Mouse (Mus musculus) c-Kit-positive CD71-positive TER-119-positive erythroid progenitor cells, embryonic 14.5 days (primary cell): Measurements from ENCODE around the gene Nr4a1.
A peak's percentile ranks its signal among the peaks of the same experiment; 100 is the strongest.

ENCODE experiments used
- DNase-seq: peaks from one replicate; pipeline ENCODE4 v3.0.0-alpha.2; 2013; ENCODE audit warnings: low spot score

The Nr4a1 gene

DNA sequence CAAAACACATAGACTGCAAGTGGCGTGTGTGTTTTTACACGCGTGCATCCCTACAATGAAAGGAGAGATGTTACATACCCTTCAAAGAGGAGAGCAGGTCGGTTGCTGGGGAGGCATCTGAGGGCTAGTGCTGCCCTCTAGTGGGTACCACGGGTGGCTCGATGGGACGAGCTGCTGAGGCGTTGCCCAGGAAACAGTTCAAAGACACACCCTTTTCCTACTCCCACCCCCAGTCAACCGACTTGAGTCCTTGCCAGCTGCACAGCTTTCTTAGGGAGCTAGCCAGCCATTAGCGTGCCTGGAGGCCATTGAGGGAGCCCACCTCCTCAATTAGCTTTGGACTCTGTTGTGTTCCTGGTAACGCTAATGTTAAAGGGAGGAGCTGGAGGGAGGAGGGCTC lies 61.8 kb downstream of the Nr4a1 start:
- DNase-seq, result peak; percentile 65

DNA sequence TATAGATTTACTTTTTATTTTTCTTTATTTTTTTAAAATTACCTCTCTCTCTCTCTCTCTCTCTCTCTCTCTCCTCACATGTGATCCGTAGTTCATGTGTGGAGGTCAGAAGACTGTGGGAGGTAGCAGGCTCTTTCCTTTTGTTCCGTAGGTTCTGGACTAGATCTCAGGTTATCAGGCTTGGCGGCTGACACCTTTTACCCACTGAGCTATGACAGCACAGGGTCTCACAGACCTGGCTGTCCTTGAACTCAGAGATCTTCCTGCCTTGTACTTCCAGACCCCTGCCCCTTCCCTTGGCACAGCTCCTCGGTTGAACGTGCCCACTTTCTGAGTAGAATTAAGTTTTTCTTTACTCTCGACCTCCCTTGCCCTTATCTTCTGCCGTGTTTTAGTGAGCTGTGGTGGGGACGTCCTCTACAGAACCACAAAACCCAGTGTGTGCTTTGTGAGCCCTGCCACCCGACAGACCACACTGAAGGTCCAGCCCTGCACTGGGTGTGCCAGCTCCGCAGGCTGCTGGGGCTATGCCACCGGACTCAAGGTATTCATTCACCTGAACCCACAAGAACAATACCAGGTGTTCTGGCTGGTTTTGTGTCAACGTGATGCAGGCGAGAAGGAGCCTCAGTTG lies 62.3 kb downstream of the Nr4a1 start:
- no peak for DNase-seq

DNA sequence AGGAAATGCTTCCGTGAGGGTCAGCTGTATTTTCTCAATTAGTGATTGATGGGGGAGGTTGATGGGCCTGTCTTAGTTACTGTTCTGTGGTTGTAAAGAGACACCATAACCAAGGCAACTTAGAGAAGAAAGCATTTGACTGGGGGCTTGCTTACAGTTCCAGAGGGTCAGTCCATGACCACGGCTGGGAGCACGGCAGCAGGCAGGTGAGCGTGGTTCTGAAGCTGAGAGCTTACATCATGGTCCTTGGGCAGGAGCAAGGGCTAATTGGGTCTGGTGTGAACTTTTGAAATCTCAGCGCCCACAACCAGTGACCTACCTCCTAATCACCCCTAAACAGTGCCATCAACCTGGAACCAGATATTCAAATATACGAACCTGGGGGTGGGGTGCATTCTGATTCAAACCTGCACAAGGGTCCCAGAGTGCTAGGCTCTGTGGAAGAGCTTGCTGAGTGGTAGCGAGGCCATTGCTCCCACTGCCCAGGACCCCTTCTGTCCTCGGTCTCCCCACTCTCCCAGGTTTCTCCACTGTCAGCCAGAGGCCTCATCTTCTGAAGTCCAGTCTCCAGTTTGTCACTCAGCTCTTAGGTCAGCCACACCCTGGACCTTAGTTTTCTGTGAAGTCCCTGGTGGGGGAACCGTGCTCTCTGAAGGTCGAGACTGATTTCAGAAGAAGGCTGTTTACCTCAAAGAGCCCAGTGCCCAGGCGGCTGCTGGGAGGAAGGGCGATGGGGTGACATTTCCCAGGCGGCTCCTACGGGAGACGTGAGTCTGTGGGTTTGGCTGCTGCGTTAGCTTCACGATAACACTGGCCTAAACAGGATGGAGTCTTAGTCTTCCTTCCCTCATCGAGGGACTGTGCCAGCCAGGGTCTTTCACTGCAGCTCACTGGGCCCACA lies 63.1 kb downstream of the Nr4a1 start:
- DNase-seq, result no peak

DNA sequence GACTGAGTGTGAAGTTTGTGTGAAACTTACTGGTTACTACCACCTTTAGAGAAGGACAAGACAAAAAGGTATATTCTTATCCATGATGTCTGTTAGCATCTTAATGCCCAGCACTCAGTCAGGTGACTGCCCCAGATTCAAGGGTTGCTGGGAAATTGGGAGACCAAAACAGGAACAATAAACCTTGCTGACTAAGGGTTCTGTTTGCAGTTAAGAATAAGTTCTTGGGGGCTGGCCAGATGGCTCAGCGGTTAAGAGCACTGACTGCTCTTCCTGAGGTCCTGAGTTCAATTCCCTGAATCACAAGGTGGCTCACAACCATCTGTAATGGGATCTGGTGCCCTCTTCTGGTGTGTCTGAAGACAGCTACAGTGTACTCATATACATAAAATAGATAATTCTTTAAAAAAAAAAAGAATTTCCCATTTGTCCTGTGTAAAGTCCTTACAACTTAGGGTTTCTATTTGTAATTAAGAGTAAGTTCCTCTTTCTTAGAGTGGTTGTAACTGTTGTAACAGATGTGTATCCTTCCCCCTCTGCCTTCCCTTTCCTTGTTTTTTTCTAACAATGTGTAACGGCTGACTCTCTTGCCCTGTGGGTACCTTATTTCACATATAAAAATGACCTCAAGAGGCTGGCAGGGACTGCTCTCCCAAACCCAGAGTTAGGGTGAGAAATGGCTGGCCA lies 63.9 kb downstream of the Nr4a1 start:
- no peak for DNase-seq

DNA sequence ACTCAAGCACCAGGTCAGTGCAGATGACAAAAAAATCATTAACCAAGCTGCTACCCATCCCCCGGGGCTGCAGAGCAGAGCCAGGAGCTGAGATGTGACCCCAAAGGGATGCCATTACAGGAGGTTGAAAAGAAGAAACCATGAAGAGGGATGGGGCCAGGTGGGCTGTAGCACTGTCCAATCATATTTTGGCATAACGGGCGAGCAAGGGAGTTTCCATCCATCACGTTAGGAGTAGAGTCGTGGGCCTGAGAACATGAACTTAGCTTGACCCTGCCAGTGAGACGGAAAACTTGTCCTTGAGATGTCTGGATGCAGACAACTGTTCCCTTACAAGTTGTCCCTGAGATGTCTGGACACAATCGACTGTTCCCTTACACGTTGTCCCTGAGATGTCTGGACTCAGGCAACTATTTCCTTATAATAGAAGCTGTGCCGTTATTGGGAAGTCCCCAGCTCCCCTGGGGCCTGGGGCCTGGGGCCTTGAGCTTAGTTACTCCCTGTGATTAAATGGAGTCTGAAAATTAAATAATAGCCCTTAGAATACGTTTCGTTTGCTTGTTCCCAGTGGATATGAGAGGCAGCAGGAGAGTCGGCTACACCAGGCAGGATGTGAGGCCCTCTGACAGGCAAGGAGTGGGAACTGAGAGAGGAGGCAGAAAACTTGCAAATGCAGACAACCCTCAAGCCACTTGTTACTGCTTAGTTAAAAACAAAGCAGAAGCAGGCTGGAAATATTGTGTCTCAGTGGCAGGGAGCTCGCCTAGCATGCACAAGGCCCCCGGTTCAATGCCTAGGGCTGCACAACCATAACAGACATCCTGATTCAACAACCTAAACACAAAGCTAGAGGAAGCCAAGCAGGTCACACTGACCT lies 65.1 kb downstream of the Nr4a1 start:
- no peak for DNase-seq

DNA sequence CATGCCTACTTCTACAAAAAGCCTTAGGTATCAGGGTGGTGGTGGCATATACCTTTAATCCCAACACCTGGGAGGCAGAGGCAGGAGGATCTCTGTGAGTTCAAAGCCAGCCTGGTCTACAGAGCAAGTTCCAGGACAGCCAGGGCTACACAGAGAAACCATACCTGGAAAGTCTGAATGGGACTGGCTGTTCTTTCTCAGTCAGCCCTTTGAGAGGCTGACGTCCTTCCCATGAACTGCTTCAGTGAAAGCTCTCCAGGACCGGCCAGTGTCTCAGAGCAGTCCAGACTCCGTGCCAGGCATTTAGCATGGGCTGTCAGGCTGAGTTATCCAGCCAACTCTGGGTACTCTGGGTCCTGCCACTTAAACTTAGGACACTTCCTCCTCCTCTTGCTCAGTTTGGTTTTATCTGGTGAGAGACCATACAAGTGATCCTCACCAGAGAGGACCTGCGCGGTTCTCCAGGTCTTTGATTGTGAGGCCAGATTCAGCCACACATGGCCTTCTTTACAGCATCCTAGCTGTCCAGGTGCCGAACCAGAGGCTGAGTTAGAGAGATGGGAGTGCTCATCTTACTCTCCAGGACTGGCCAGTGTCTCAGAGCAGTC lies 66.0 kb downstream of the Nr4a1 start:
- no peak for DNase-seq

DNA sequence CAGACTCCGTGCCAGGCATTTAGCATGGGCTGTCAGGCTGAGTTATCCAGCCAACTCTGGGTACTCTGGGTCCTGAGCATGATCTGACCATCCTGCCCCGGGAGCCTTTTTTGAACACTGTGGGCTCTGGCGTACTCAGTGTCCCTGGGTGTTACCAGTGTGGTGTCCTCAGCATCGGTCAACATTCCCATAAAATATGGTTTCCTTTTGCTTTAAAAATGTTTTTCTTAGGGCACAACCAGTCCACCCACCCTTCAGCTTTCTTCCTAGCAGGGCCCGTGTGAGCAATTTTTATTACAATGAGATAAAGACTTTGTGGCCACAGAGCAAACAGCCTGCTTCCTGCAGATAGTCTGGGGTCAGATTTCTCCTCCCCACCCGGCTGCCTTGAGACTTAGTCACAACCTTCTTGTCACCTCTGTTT lies 66.6 kb downstream of the Nr4a1 start:
- no peak for DNase-seq

DNA sequence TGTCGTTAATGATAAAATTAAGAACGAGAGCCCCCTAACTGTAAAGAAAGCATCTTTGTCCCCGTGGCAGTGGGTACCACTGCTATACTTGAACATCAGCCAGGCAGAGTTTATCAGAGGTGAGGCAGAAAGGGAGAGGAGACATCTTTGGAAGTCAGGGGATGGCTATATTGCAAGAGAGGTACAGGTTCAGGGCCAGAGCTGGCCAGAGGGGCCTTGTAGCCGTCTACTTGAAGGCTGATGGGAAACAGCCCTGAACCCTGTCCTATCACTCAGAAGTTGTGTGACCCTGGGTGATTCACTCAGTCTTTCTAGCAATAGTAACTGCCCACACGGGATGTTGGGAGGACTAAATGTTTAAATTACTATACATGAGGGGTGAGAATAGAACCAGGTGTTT lies 67.1 kb downstream of the Nr4a1 start:
- DNase-seq, result no peak

DNA sequence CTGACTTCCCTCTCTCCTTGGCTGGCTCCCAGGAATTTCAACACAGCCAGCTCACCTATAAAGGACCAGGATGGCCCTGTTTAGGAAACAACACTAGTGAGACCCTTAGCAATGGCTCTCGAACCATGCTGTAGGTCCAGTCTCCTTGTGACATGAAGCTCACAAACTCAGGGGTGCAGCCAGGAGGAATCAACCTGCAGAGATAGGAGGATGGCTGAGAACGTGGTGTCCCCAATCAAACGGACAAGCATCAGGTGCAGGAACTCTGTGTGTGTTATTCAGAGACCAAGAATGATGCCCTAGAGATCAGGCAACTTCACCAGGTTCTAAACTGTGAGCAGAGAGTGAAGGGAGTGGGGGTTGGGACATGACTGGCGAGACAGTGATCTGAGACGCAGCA lies 68.0 kb downstream of the Nr4a1 start:
- no peak for DNase-seq

DNA sequence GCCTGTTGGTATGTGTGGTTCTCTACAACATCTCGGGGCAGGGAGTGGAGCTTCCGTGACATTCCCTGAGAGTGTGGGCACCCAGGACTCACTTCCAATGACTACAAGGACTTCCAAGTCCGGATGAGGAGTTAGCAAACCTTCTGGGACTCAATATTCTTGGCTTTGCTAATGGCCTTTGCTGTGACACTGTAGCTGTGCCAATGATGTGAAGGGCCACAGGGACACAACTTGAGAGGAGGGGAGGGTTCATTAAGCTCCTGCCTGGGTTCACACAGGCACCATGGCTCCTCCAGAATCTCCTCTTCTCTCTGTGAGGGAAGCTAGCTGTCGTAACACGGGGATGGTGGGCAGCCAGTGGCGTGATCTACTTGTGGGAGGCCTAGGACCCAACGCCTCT lies 68.6 kb downstream of the Nr4a1 start:
- DNase-seq, result no peak

DNA sequence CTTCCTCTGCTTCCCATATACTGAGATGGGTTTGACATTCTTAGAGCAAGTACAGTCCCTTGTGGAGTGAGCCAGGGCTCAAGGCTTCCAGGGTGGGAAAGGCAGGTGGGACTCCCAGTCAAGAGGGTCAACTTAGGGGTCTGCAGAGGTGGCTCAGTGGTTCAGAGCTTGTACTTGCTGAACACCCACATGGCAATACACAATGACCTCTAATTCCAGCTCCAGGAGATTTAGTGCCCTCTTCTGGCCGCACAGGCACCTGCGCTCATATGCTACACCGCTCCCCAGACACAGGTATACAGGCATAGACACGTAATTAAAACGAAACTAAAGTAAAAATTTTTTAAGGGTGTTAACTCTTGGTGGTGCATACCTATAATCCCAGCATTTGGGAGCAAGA lies 69.4 kb downstream of the Nr4a1 start:
- no peak for DNase-seq
